Mouse (Mus musculus) embryonic fibroblast, embryonic 13.5 days (primary cell): ENCODE data around the gene Ptprn2.

ENCODE experiments used
- CTCF ChIP-seq: IDR thresholded peaks from 2 replicates; pipeline ENCODE4 v1.5.1; 2011; ENCODE audit warnings: mild to moderate bottlenecking, control low read depth, low read length, moderate library complexity, borderline replicate concordance; ENCODE audit not compliant: insufficient read depth
- POLR2A ChIP-seq: IDR thresholded peaks from 2 replicates; pipeline ENCODE4 v1.6.1; 2011; ENCODE audit warnings: low read depth, mild to moderate bottlenecking, control low read depth, low read length, moderate library complexity

- TF ChIP-seq POLR2A (no peak), CTCF (no peak)
These were observed 478.4 kb downstream of the Ptprn2 start for GRCm38 (mm10) chr12:116963906-116964305.
